Mouse (Mus musculus) midbrain, embryonic 15.5 days (tissue): ENCODE measurements around the gene Prdm16. TPM values are rescaled to one million over a fixed set of nuclear protein-coding genes. Genes with fewer than 3 reads are reported as not detected.

ENCODE experiments used
- ATAC-seq: fragments of 200-750 bp; cut with Nextera tagmentation; replicated peaks from 2 replicates; pipeline ENCODE4 v1.8.0; 2017; ENCODE audit warnings: moderate TSS enrichment
- H3K27ac ChIP-seq: fragments of 300-500 bp; sonication (generic); 2 replicates; pipeline ENCODE4 v1.5.1; 2015; ENCODE audit warnings: mild to moderate bottlenecking, inconsistent platforms
- H3K27me3 ChIP-seq: fragments of 300-500 bp; sonication (generic); replicated peaks from 2 replicates; pipeline ENCODE4 v1.6.1; 2015; ENCODE audit warnings: inconsistent platforms
- H3K36me3 ChIP-seq: fragments of 300-500 bp; sonication (generic); replicated peaks from 2 replicates; pipeline ENCODE4 v1.6.1; 2015; ENCODE audit warnings: inconsistent platforms
- H3K4me1 ChIP-seq: fragments of 300-500 bp; sonication (generic); 2 replicates; pipeline ENCODE4 v1.6.1; 2015; ENCODE audit warnings: inconsistent platforms
- H3K4me2 ChIP-seq: fragments of 300-500 bp; sonication (generic); 2 replicates; pipeline ENCODE4 v1.6.1; 2015; ENCODE audit warnings: inconsistent platforms, mild to moderate bottlenecking, moderate library complexity
- H3K4me3 ChIP-seq: fragments of 300-500 bp; sonication (generic); 2 replicates; pipeline ENCODE4 v1.5.1; 2015; ENCODE audit warnings: mild to moderate bottlenecking, inconsistent platforms
- H3K9ac ChIP-seq: fragments of 300-500 bp; sonication (generic); 2 replicates; pipeline ENCODE4 v1.6.1; 2015; ENCODE audit warnings: mild to moderate bottlenecking, inconsistent platforms
- H3K9me3 ChIP-seq: fragments of 300-500 bp; sonication (generic); 2 replicates; pipeline ENCODE4 v1.6.1; 2016; ENCODE audit warnings: inconsistent platforms
- WGBS: fragments of 180-500 bp; shearing (Covaris S2); methylation state at CpG from one replicate; pipeline ENCODE4 v1.1.7; 2015; ENCODE audit warnings: mixed read lengths; 5-methylcytosine and 5-hydroxymethylcytosine counted together
- polyA plus RNA-seq: library from polyadenylated mRNA; unstranded; fragments of >200 nt; fragmentation: Nextera tagmentation; extraction: Ambion mirVana; gene quantifications from 2 replicates; pipeline ENCODE4 v1.2.1, GENCODE M21; 2015

The Prdm16 gene
- polyA plus RNA-seq, 1 experiment from 2014 or later = 11.5 TPM

- whole genome bisulfite sequencing = 1% methylated on average over 65 of the region's 73 CpGs
- peak overlapping the region; percentile 51 for H3K27ac ChIP-seq
- H3K36me3 ChIP-seq = no peaks in the 10 kb centered on the region
- H3K27me3 ChIP-seq = peaks cover 75% of the 10 kb centered on the region
- H3K4me2 ChIP-seq = peak overlapping the region; percentile 57
- H3K4me3 ChIP-seq = peak overlapping the region; percentile 42
- H3K9me3 ChIP-seq = no peaks in the 10 kb centered on the region
- peak overlapping the region; percentile 3; the same call in 1 of the 2 replicates for H3K9ac ChIP-seq
- H3K4me1 ChIP-seq = peaks cover 41% of the 10 kb centered on the region
- ATAC-seq = no peak
Measured at GRCm38 (mm10) chr4:154637468-154638319, 1.0 kb upstream of the Prdm16 start.

- ATAC-seq = peak; percentile 55; the same call in 1 of the 2 replicates
- WGBS = under 1% methylated on average over 26 of the region's 30 CpGs
- H3K27me3 ChIP-seq = peaks cover 76% of the 10 kb centered on the region
Measured at GRCm38 (mm10) chr4:154636053-154636433, 630 bp downstream of the Prdm16 start.

GRCm38 (mm10) chr4:154635241-154636052 lies 1.2 kb downstream of the Prdm16 start:
- Histone ChIP-seq H3K27ac (peak overlapping the region; percentile 51), H3K9me3 (no peaks in the 10 kb centered on the region), H3K36me3 (no peaks in the 10 kb centered on the region), H3K4me2 (peak overlapping the region; percentile 57), H3K4me3 (peak overlapping the region; percentile 42), H3K9ac (peak overlapping the region; percentile 33), H3K27me3 (peaks cover 75% of the 10 kb centered on the region), H3K4me1 (peaks cover 38% of the 10 kb centered on the region)
- peak; percentile 31; the same call in 1 of the 2 replicates for ATAC-seq
- WGBS = under 1% methylated on average over 86 of the region's 94 CpGs

More at GRCm38 (mm10) chr4:154636053-154636433, 630 bp downstream of the Prdm16 start:
- Histone ChIP-seq H3K9me3 (no peaks in the 10 kb centered on the region), H3K4me1 (peaks cover 37% of the 10 kb centered on the region), H3K9ac (peak overlapping the region; percentile 33), H3K27ac (peak overlapping the region; percentile 51), H3K4me2 (peak overlapping the region; percentile 57), H3K4me3 (peak overlapping the region; percentile 42), H3K36me3 (no peaks in the 10 kb centered on the region)

GRCm38 (mm10) chr4:154634470-154635240 lies 2.0 kb downstream of the Prdm16 start:
- H3K9ac ChIP-seq = peak overlapping the region; percentile 33; the same call in 1 of the 2 replicates
- H3K27ac ChIP-seq = no peak overlapping the region
- 13% methylated on average over 44 of the region's 44 CpGs for WGBS
- H3K4me2 ChIP-seq = peak overlapping the region; percentile 57
- peak overlapping the region; percentile 42 for H3K4me3 ChIP-seq
- peaks cover 38% of the 10 kb centered on the region for H3K4me1 ChIP-seq
- peaks cover 72% of the 10 kb centered on the region for H3K27me3 ChIP-seq
- no peak for ATAC-seq
- no peaks in the 10 kb centered on the region for H3K9me3 ChIP-seq
- no peaks in the 10 kb centered on the region for H3K36me3 ChIP-seq

- Histone ChIP-seq H3K27me3 (peaks cover 69% of the 10 kb centered on the region), H3K4me2 (peak overlapping the region; percentile 57), H3K9me3 (no peaks in the 10 kb centered on the region), H3K9ac (no peak overlapping the region), H3K4me3 (0 out of 2 replicates have a peak overlapping the region, but pooled peaks have one; percentile 42), H3K36me3 (no peaks in the 10 kb centered on the region), H3K27ac (no peak overlapping the region), H3K4me1 (peaks cover 39% of the 10 kb centered on the region)
- no peak for ATAC-seq
- 53% methylated on average over 3 of the region's 3 CpGs for WGBS
Measured at GRCm38 (mm10) chr4:154634001-154634400, 2.7 kb downstream of the Prdm16 start.

GRCm38 (mm10) chr4:154632800-154633764 lies 3.6 kb downstream of the Prdm16 start:
- peak overlapping the region; percentile 57 for H3K4me2 ChIP-seq
- no peak overlapping the region; the same call in 1 of the 2 replicates for H3K9ac ChIP-seq
- H3K27me3 ChIP-seq = peaks cover 67% of the 10 kb centered on the region
- H3K4me3 ChIP-seq = peak overlapping the region; percentile 6; the same call in 1 of the 2 replicates
- H3K9me3 ChIP-seq = no peaks in the 10 kb centered on the region
- no peaks in the 10 kb centered on the region for H3K36me3 ChIP-seq
- ATAC-seq = no peak
- 40% methylated on average over 14 of the region's 14 CpGs for WGBS
- no peak overlapping the region for H3K27ac ChIP-seq
- H3K4me1 ChIP-seq = peaks cover 43% of the 10 kb centered on the region

- H3K4me3 ChIP-seq = no peak overlapping the region
- H3K4me2 ChIP-seq = no peak overlapping the region
- WGBS = 58% methylated on average over 3 of the region's 3 CpGs
Measured at GRCm38 (mm10) chr4:154630763-154631162, 5.9 kb downstream of the Prdm16 start.

GRCm38 (mm10) chr4:154627419-154628142 lies 9.1 kb downstream of the Prdm16 start:
- peaks cover 35% of the 10 kb centered on the region for H3K4me1 ChIP-seq
- WGBS = 79% methylated on average over 5 of the region's 5 CpGs
- no peak overlapping the region for H3K27ac ChIP-seq
- no peaks in the 10 kb centered on the region for H3K36me3 ChIP-seq
- no peak for ATAC-seq
- no peak overlapping the region for H3K4me3 ChIP-seq
- peaks cover 35% of the 10 kb centered on the region for H3K27me3 ChIP-seq
- H3K9ac ChIP-seq = no peak overlapping the region
- no peaks in the 10 kb centered on the region for H3K9me3 ChIP-seq
- H3K4me2 ChIP-seq = no peak overlapping the region

More at GRCm38 (mm10) chr4:154630763-154631162, 5.9 kb downstream of the Prdm16 start:
- no peak for ATAC-seq
- Histone ChIP-seq H3K27me3 (peaks cover 56% of the 10 kb centered on the region), H3K27ac (no peak overlapping the region), H3K9me3 (no peaks in the 10 kb centered on the region), H3K4me1 (peaks cover 42% of the 10 kb centered on the region), H3K9ac (no peak overlapping the region), H3K36me3 (no peaks in the 10 kb centered on the region)

- Histone ChIP-seq H3K4me2 (no peak overlapping the region), H3K27me3 (peaks cover 26% of the 10 kb centered on the region), H3K9me3 (no peaks in the 10 kb centered on the region), H3K9ac (no peak overlapping the region), H3K4me3 (no peak overlapping the region), H3K27ac (no peak overlapping the region), H3K4me1 (peaks cover 39% of the 10 kb centered on the region), H3K36me3 (no peaks in the 10 kb centered on the region)
- 90% methylated on average over 2 of the region's 2 CpGs for WGBS
- no peak for ATAC-seq
Measured at GRCm38 (mm10) chr4:154626282-154626681, 10.4 kb downstream of the Prdm16 start.

GRCm38 (mm10) chr4:154625710-154626109 lies 11.0 kb downstream of the Prdm16 start:
- no peak overlapping the region for H3K9ac ChIP-seq
- peaks cover 34% of the 10 kb centered on the region for H3K4me1 ChIP-seq
- no peaks in the 10 kb centered on the region for H3K9me3 ChIP-seq
- H3K27me3 ChIP-seq = peaks cover 26% of the 10 kb centered on the region
- 48% methylated on average over 14 of the region's 14 CpGs for WGBS
- H3K27ac ChIP-seq = no peak overlapping the region
- ATAC-seq = no peak
- no peak overlapping the region for H3K4me2 ChIP-seq
- H3K36me3 ChIP-seq = no peaks in the 10 kb centered on the region
- no peak overlapping the region for H3K4me3 ChIP-seq
